ENCODE assay signal across 18 mouse cellular contexts in genomic region chr10:93212699-93213098, GRCm38 (mm10).
"Had no signal": no experiment of that assay in that cellular context is flagged by ENCODE, and none has a peak within 500 bp of the region (broad histone marks: within the 10 kb centered on the region; RNA-seq: fewer than 3 reads in every experiment).

No protein-coding gene starts in this region.

- H3K27ac ChIP-seq: midbrain, embryonic 10.5 days; midbrain, embryonic 12.5 days; neural tube, embryonic 13.5 days; neural tube, embryonic 15.5 days; stomach, embryonic 15.5 days had no signal

- H3K9me3 ChIP-seq: midbrain, embryonic 10.5 days; neural tube, embryonic 13.5 days; neural tube, embryonic 15.5 days; stomach, embryonic 15.5 days had no signal

- H3K27me3 ChIP-seq: midbrain, embryonic 12.5 days; neural tube, embryonic 13.5 days; neural tube, embryonic 15.5 days; stomach, embryonic 15.5 days had no signal

- ATAC-seq: midbrain, embryonic 16.5 days had no signal

- H3K9ac ChIP-seq: lung, embryonic 14.5 days; midbrain, embryonic 12.5 days; neural tube, embryonic 13.5 days; neural tube, embryonic 15.5 days; stomach, embryonic 15.5 days had no signal

- DNase-seq: lung, embryonic 14.5 days; lung, postnatal 10 days; lung, postnatal 4 days; midbrain, embryonic 14.5 days; retina, postnatal 1 day; right cerebral cortex, adult 18-20 months; right cerebral cortex, postnatal 25 days; right cerebral cortex, postnatal 4 days; thymus, adult 18-20 months; thymus, postnatal 14 days; thymus, postnatal 36 days had no signal

- H3K4me1 ChIP-seq: midbrain, embryonic 10.5 days; midbrain, embryonic 12.5 days; neural tube, embryonic 15.5 days had no signal

- H3K4me2 ChIP-seq: lung, embryonic 14.5 days; midbrain, embryonic 12.5 days; neural tube, embryonic 13.5 days; neural tube, embryonic 15.5 days; stomach, embryonic 15.5 days had no signal

- H3K4me3 ChIP-seq: midbrain, embryonic 10.5 days; midbrain, embryonic 12.5 days; myocyte; neural tube, embryonic 13.5 days; neural tube, embryonic 15.5 days; stomach, embryonic 15.5 days had no signal
